Mouse (Mus musculus) layer of hippocampus, postnatal 14 days (tissue): Measurements from ENCODE around the gene Tnrc6c. TPM values are rescaled to one million over a fixed set of nuclear protein-coding genes. Genes with fewer than 3 reads are reported as not detected.

ENCODE experiments used
- DNase-seq, 2 experiments: peaks; one replicate each; pipeline ENCODE4 v3.0.0; 2021 to 2022; ENCODE audit warnings: low spot score in 2 of 2, mixed read lengths in 1 of 2
- total RNA-seq, 2 experiments: library from RNA; stranded (reverse); gene quantifications; 2 replicates each; pipeline ENCODE4 v1.2.3; 2021

The Tnrc6c gene
- total RNA-seq, 2 experiments from 2014 or later = 61.8 to 67.9 TPM

- no peak for DNase-seq
These were observed 20.8 kb upstream of the Tnrc6c start for GRCm38 (mm10) chr11:117633310-117633709.

GRCm38 (mm10) chr11:117638386-117638785, 15.7 kb upstream of the Tnrc6c start:
- DNase-seq = no peak

- DNase-seq = no peak
These were observed 15.3 kb upstream of the Tnrc6c start for GRCm38 (mm10) chr11:117638809-117639208.

GRCm38 (mm10) chr11:117639331-117639970, 14.6 kb upstream of the Tnrc6c start:
- no peak for DNase-seq

GRCm38 (mm10) chr11:117642181-117642580, 11.9 kb upstream of the Tnrc6c start:
- DNase-seq = no peak

GRCm38 (mm10) chr11:117643240-117643639, 10.8 kb upstream of the Tnrc6c start:
- no peak for DNase-seq

GRCm38 (mm10) chr11:117646786-117647185, 7.3 kb upstream of the Tnrc6c start:
- DNase-seq = no peak

GRCm38 (mm10) chr11:117648005-117648404, 6.1 kb upstream of the Tnrc6c start:
- no peak for DNase-seq

GRCm38 (mm10) chr11:117650721-117651644, 3.1 kb upstream of the Tnrc6c start:
- DNase-seq = no peak

GRCm38 (mm10) chr11:117652907-117653306, 1.2 kb upstream of the Tnrc6c start:
- no peak for DNase-seq

GRCm38 (mm10) chr11:117654380-117654924, 363 bp downstream of the Tnrc6c start:
- peak; percentile 98 to 100 for DNase-seq

GRCm38 (mm10) chr11:117654934-117655291, 824 bp downstream of the Tnrc6c start:
- no peak for DNase-seq

- DNase-seq = peak; percentile 67 to 68
These were observed 1.4 kb downstream of the Tnrc6c start for GRCm38 (mm10) chr11:117655292-117656076.

GRCm38 (mm10) chr11:117656077-117656401, 1.9 kb downstream of the Tnrc6c start:
- no peak for DNase-seq

- no peak for DNase-seq
These were observed 4.9 kb downstream of the Tnrc6c start for GRCm38 (mm10) chr11:117658974-117659373.

GRCm38 (mm10) chr11:117663036-117663809, 9.1 kb downstream of the Tnrc6c start:
- no peak for DNase-seq

GRCm38 (mm10) chr11:117663810-117664139, 9.7 kb downstream of the Tnrc6c start:
- no peak for DNase-seq

- no peak for DNase-seq
These were observed 11.1 kb downstream of the Tnrc6c start for GRCm38 (mm10) chr11:117665189-117665588.

GRCm38 (mm10) chr11:117666563-117666962, 12.5 kb downstream of the Tnrc6c start:
- DNase-seq = no peak

GRCm38 (mm10) chr11:117667152-117667551, 13.1 kb downstream of the Tnrc6c start:
- no peak for DNase-seq

- DNase-seq = no peak
These were observed 13.7 kb downstream of the Tnrc6c start for GRCm38 (mm10) chr11:117667825-117668224.
